Mouse (Mus musculus): ENCODE data around the gene Iah1. TPM values are rescaled to one million over a fixed set of nuclear protein-coding genes. Genes with fewer than 3 reads are reported as not detected.

The Iah1 gene
- polyA plus RNA-seq, 1 experiment from 2014 or later = 38.7 TPM

- Histone ChIP-seq H3K36me3 (no peaks in the 10 kb centered on the region), H3K4me2 (no peak overlapping the region), H3K4me3 (no peak overlapping the region), H3K27me3 (no peaks in the 10 kb centered on the region), H3K9ac (no peak overlapping the region), H3K9me3 (replicated peaks) (no peaks in the 10 kb centered on the region), H3K27ac (no peak overlapping the region), H3K4me1 (replicated peaks) (peaks cover 8% of the 10 kb centered on the region; the same call in 1 of the 2 replicates)
- WGBS = 98% methylated on average over 1 of the region's 1 CpGs
- ATAC-seq (replicated peaks; ENCODE audit: insufficient number of reproducible peaks, insufficient read depth, low FRiP score, low read depth) = no peak
These were observed 53.9 kb downstream of the Iah1 start for GRCm38 (mm10) chr12:21370035-21370611.

- H3K9ac ChIP-seq = peak within 1 kb of the TSS; percentile 85
- H3K4me2 ChIP-seq = peak within 1 kb of the TSS; percentile 84
- no peaks in the 10 kb centered on the region for H3K36me3 ChIP-seq
- peak within 1 kb of the TSS; percentile 96 for H3K27ac ChIP-seq
- peak within 1 kb of the TSS; percentile 78 for H3K4me3 ChIP-seq
- no peaks in the 10 kb centered on the region for H3K27me3 ChIP-seq
- no peaks in the 10 kb centered on the region for H3K9me3 ChIP-seq (replicated peaks)
- H3K4me1 ChIP-seq (replicated peaks) = peaks cover 8% of the 10 kb centered on the region; the same call in 1 of the 2 replicates
- under 1% methylated on average over 55 of the region's 55 CpGs for WGBS
- peak; percentile 99 for ATAC-seq (replicated peaks; ENCODE audit: insufficient number of reproducible peaks, insufficient read depth, low FRiP score, low read depth)
These were observed 57.1 kb downstream of the Iah1 start, which contains the start of gene Adam17 for GRCm38 (mm10) chr12:21373100-21373819. TSS of gene Adam17 (minus strand) at chr12:21373632.

Other genes with a start within 250 kb of the Iah1 start
- 63.1 and 69.1 TPM in 2 replicates for gene Cpsf3, start 31.0 kb upstream of the Iah1 start, polyA plus RNA-seq (2015; fragmentation: Nextera tagmentation; extraction: Ambion mirVana)
- gene Itgb1bp1, start 30.1 kb upstream of the Iah1 start, polyA plus RNA-seq (2015; fragmentation: Nextera tagmentation; extraction: Ambion mirVana) = 35.0 and 38.7 TPM in 2 replicates
- gene Adam17, start 57.2 kb downstream of the Iah1 start, polyA plus RNA-seq (2015; fragmentation: Nextera tagmentation; extraction: Ambion mirVana) = 25.1 and 30.2 TPM in 2 replicates
- 365 and 366 TPM in 2 replicates for gene Ywhaq, start 101.2 kb downstream of the Iah1 start, polyA plus RNA-seq (2015; fragmentation: Nextera tagmentation; extraction: Ambion mirVana)

Data from heart, embryonic 15.5 days (tissue).